Mouse (Mus musculus): ENCODE results near the gene Smarcc2. TPM values are rescaled to one million over a fixed set of nuclear protein-coding genes. Genes with fewer than 3 reads are reported as not detected.
"Not testable (repeated sequence)": the region's sequence is repeated elsewhere in the genome, so short reads cannot be mapped to it uniquely, and the experiment has no call there.

Gene Smarcc2
- polyA plus RNA-seq, 1 experiment = 86.7 TPM

- TF ChIP-seq GATA1 (IDR thresholded peaks at IDR 0.05; ENCODE audit: borderline replicate concordance, low read length) (no peak), FLI1 (IDR thresholded peaks at IDR 0.05; ENCODE audit: low read length) (no peak)
- H3K4me1 ChIP-seq = peaks cover 70% of the 10 kb centered on the region
Observed at GRCm38 (mm10) chr10:128496509-128497077, 37.5 kb downstream of the Smarcc2 start.

DNA sequence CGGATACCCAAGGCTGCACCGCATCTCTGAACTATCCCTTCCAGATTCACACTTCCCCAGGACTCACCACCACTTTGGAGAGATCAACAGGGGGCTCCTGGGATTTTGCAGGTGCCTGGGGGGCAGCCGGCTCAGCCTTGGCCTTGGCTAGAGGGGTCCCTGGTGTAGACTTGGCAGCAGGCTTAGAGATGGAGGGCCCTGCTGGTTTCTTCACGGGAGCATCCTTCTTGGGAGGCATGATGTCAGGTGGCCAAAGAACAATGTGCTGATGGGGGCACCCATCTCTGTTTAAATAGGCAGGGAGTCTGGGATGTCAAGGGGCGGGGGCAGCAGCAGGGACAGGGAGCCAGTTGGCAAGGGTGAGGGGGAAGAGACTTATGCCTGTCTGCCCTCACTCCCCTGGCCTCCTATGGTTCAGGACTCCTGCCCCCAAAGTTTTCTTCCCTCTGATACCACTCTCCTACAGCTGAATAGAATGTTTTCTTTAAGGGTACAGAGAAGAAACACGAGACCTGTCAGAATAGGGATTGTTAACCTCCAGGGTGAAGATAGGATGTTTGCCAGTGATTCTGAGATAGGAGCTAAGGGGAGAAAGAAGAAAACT lies 38.2 kb downstream of the Smarcc2 start:
- no peaks in the 10 kb centered on the region for H3K9me3 ChIP-seq
- H3K4me3 ChIP-seq (replicated peaks) = peak overlapping the region; percentile 64
- peaks cover 70% of the 10 kb centered on the region for H3K4me1 ChIP-seq
- peaks cover 16% of the 10 kb centered on the region for H3K36me3 ChIP-seq (replicated peaks; ENCODE audit: low read length)
- H3K27me3 ChIP-seq (replicated peaks) = no peaks in the 10 kb centered on the region
- TF ChIP-seq FLI1 (IDR thresholded peaks at IDR 0.05; ENCODE audit: low read length) = no peak
- no peak for TF ChIP-seq GATA1 (IDR thresholded peaks at IDR 0.05; ENCODE audit: borderline replicate concordance, low read length)

More at GRCm38 (mm10) chr10:128496509-128497077, 37.5 kb downstream of the Smarcc2 start:
- Histone ChIP-seq H3K36me3 (replicated peaks; ENCODE audit: low read length) (peaks cover 22% of the 10 kb centered on the region), H3K4me3 (replicated peaks) (no peak overlapping the region), H3K27me3 (replicated peaks) (no peaks in the 10 kb centered on the region), H3K9me3 (no peaks in the 10 kb centered on the region)

GRCm38 (mm10) chr10:128498590-128498989 lies 39.5 kb downstream of the Smarcc2 start, which contains the start of gene Myl6b:
Gene Myl6b, minus strand, starts transcription at chr10:128498685.
- TF ChIP-seq GATA1 (IDR thresholded peaks at IDR 0.05; ENCODE audit: borderline replicate concordance, low read length) (no peak), FLI1 (IDR thresholded peaks at IDR 0.05; ENCODE audit: low read length) (peak; percentile 20; the same call in 1 of the 2 replicates)
- no peaks in the 10 kb centered on the region for H3K27me3 ChIP-seq (replicated peaks)
- no peaks in the 10 kb centered on the region for H3K9me3 ChIP-seq
- H3K4me3 ChIP-seq (replicated peaks) = peak within 1 kb of the TSS; percentile 94
- H3K36me3 ChIP-seq (replicated peaks; ENCODE audit: low read length) = peaks cover 22% of the 10 kb centered on the region
- H3K4me1 ChIP-seq = peaks cover 78% of the 10 kb centered on the region

DNA sequence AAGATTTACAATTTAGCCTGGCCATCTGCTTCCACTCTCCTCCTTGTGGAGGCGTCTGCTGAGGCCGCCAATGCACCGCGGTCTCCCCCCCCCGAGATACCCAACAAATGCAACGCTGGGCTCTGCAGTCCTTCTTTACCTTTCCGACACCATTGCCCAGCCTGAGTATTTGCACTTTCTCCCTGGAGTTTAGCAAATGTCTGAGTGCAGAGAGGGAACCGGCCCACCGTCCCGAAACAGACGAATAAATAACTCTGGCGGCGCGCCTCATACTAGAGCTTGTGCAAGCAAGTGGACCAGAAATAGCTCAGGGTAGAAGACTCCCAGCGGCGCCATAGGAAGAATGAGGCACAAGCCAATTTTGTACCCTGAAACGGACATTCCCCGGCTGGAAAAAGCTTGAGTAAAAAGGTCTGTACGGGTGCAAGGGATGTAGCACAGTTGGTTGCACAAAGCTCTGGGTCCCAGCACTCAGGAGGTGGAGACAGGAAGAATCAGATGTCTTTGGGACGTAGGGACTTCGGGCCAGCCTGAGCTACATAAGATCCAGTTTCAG lies 40.1 kb downstream of the Smarcc2 start:
- peaks cover 84% of the 10 kb centered on the region for H3K4me1 ChIP-seq
- H3K9me3 ChIP-seq = no peaks in the 10 kb centered on the region
- H3K4me3 ChIP-seq (replicated peaks) = peak overlapping the region; percentile 94
- peaks cover 24% of the 10 kb centered on the region for H3K36me3 ChIP-seq (replicated peaks; ENCODE audit: low read length)
- TF ChIP-seq GATA1 (IDR thresholded peaks at IDR 0.05; ENCODE audit: borderline replicate concordance, low read length) = no peak
- H3K27me3 ChIP-seq (replicated peaks) = no peaks in the 10 kb centered on the region

DNA sequence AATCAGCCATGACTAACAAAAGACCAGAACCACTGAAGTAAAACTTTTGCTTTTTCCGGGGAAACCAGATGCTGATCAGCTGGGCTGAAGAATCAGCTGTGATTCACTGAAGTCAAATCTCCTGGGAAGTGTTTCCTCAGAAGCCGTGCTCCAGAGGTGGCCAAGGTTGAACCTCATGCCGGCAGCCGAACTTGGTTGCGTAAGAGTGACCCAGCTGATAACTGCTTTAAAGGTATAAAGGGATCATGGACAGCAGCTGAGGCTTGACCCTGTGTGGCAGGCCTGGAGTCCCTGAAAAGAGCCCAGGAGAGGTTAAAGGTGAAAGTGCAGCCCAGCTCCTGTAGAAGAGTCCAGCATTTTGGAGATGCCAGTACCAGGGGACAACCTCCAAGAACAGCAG lies 43.3 kb downstream of the Smarcc2 start:
- H3K4me3 ChIP-seq (replicated peaks) = peak overlapping the region; percentile 3
- TF ChIP-seq FLI1 (IDR thresholded peaks at IDR 0.05; ENCODE audit: low read length) = no peak
- TF ChIP-seq GATA1 (IDR thresholded peaks at IDR 0.05; ENCODE audit: borderline replicate concordance, low read length) = no peak
- peaks cover 33% of the 10 kb centered on the region for H3K36me3 ChIP-seq (replicated peaks; ENCODE audit: low read length)
- no peaks in the 10 kb centered on the region for H3K27me3 ChIP-seq (replicated peaks)
- peaks cover 3% of the 10 kb centered on the region; the same call in 1 of the 2 replicates for H3K9me3 ChIP-seq
- H3K4me1 ChIP-seq = peaks cover 78% of the 10 kb centered on the region

DNA sequence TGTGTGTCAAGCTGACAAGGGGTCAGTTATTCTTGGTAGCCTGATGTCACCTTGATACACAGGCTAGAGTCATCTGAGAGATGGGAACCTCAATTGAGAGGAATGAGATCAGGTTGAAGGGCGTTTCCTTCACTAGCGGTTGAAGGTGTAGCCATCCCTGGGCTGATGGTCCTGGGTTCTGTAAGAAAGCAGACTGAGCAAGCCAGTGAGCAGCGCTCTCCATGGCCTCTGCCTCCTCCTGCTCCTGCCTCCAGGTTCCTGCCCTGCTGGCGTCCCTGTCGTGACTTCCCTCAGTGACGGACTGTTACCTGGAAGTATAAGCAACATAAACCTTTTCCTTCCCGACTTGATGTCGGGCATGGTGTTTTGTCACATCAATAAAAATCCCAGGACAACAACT lies 44.5 kb downstream of the Smarcc2 start:
- Histone ChIP-seq H3K36me3 (replicated peaks; ENCODE audit: low read length) (peaks cover 39% of the 10 kb centered on the region), H3K27me3 (replicated peaks) (no peaks in the 10 kb centered on the region), H3K4me1 (peaks cover 67% of the 10 kb centered on the region), H3K9me3 (peaks cover 3% of the 10 kb centered on the region; the same call in 1 of the 2 replicates), H3K4me3 (replicated peaks) (peak overlapping the region; percentile 56)
- no peak for TF ChIP-seq FLI1 (IDR thresholded peaks at IDR 0.05; ENCODE audit: low read length)
- no peak for TF ChIP-seq GATA1 (IDR thresholded peaks at IDR 0.05; ENCODE audit: borderline replicate concordance, low read length)

- Histone ChIP-seq H3K4me1 (peaks cover 66% of the 10 kb centered on the region), H3K4me3 (replicated peaks) (peak overlapping the region; percentile 85)
Observed at GRCm38 (mm10) chr10:128504012-128504411, 45.0 kb downstream of the Smarcc2 start.

GRCm38 (mm10) chr10:128504641-128505370 lies 45.8 kb downstream of the Smarcc2 start:
- peaks cover 3% of the 10 kb centered on the region; the same call in 1 of the 2 replicates for H3K9me3 ChIP-seq
- no peaks in the 10 kb centered on the region for H3K27me3 ChIP-seq (replicated peaks)
- H3K4me1 ChIP-seq = peaks cover 64% of the 10 kb centered on the region
- TF ChIP-seq FLI1 (IDR thresholded peaks at IDR 0.05; ENCODE audit: low read length) = no peak
- TF ChIP-seq GATA1 (IDR thresholded peaks at IDR 0.05; ENCODE audit: borderline replicate concordance, low read length) = peak; percentile 24; the same call in 1 of the 3 replicates
- peaks cover 51% of the 10 kb centered on the region for H3K36me3 ChIP-seq (replicated peaks; ENCODE audit: low read length)
- peak overlapping the region; percentile 85 for H3K4me3 ChIP-seq (replicated peaks)

More at GRCm38 (mm10) chr10:128504012-128504411, 45.0 kb downstream of the Smarcc2 start:
- Histone ChIP-seq H3K9me3 (peaks cover 3% of the 10 kb centered on the region; the same call in 1 of the 2 replicates), H3K36me3 (replicated peaks; ENCODE audit: low read length) (peaks cover 43% of the 10 kb centered on the region), H3K27me3 (replicated peaks) (no peaks in the 10 kb centered on the region)
- TF ChIP-seq FLI1 (IDR thresholded peaks at IDR 0.05; ENCODE audit: low read length) (no peak), GATA1 (IDR thresholded peaks at IDR 0.05; ENCODE audit: borderline replicate concordance, low read length) (no peak)

DNA sequence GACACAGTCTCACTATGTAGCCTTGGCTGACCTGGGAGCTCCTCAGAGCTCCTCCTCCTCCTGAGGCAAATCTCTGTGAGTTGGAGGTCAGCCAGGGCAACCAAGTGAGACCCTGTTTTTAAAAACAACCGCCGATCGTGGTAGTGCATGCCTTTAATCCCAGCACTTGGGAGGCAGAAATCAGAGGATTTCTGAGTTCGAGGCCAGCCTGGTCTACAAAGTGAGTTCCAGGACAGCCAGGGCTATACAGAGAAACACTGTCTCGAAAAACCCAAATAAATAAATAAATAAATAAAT lies 46.3 kb downstream of the Smarcc2 start:
- H3K27me3 ChIP-seq (replicated peaks); H3K9me3 ChIP-seq; H3K4me3 ChIP-seq (replicated peaks): not testable (repeated sequence)
- peaks cover 59% of the 10 kb centered on the region for H3K4me1 ChIP-seq
- peaks cover 56% of the 10 kb centered on the region for H3K36me3 ChIP-seq (replicated peaks; ENCODE audit: low read length)

GRCm38 (mm10) chr10:128505974-128506373 lies 46.9 kb downstream of the Smarcc2 start:
- no peak for TF ChIP-seq FLI1 (IDR thresholded peaks at IDR 0.05; ENCODE audit: low read length)
- TF ChIP-seq GATA1 (IDR thresholded peaks at IDR 0.05; ENCODE audit: borderline replicate concordance, low read length) = no peak
- peaks cover 62% of the 10 kb centered on the region for H3K36me3 ChIP-seq (replicated peaks; ENCODE audit: low read length)

More at GRCm38 (mm10) chr10:128505974-128506373, 46.9 kb downstream of the Smarcc2 start:
- Histone ChIP-seq H3K9me3 (peaks cover 3% of the 10 kb centered on the region; the same call in 1 of the 2 replicates), H3K27me3 (replicated peaks) (no peaks in the 10 kb centered on the region), H3K4me3 (replicated peaks) (no peak overlapping the region), H3K4me1 (peaks cover 55% of the 10 kb centered on the region)
